Mouse (Mus musculus) thymus, postnatal 4 days (tissue): ENCODE measurements around the gene Dcakd.

ENCODE experiments used
- DNase-seq: peaks from one replicate; pipeline ENCODE4 v3.0.0; 2021

The Dcakd gene

DNA sequence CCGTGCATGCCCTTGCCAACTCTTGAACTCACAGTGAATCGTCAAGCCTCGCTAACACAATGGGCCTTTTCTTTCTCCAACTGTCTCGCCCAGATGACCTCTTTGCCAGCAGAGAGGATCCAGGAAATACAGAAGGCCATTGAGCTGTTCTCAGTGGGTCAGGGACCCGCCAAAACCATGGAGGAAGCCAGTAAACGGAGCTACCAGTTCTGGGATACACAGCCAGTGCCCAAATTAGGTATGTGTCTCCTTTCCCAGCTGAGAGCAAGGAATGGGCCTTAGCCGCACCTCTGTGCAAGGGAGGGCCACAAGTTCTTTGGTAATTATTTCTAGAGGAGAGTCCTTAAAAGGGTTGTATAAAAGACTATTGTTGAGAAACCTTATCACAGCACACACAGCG, 18.2 kb upstream of the Dcakd start:
- DNase-seq, result no peak

DNA sequence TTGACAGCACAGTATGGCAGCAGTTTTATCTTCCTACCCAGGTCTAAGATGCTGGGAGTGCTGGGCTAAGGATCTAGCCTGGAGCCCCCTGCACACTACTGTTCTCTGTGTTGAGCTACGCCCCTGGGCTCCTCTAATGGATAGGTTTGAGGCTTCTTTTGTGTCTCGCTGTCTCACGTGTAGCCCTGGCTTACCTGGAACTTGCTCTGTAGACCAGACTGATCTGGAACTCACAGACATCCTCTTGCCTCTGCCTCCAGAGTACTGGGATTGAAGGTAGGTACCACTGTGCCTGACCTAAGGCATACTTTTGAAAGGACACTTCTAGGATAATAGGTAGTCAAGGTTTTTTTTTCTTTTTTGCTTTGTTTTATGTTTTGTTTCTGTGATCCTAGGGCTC, 15.8 kb upstream of the Dcakd start:
- no peak for DNase-seq

DNA sequence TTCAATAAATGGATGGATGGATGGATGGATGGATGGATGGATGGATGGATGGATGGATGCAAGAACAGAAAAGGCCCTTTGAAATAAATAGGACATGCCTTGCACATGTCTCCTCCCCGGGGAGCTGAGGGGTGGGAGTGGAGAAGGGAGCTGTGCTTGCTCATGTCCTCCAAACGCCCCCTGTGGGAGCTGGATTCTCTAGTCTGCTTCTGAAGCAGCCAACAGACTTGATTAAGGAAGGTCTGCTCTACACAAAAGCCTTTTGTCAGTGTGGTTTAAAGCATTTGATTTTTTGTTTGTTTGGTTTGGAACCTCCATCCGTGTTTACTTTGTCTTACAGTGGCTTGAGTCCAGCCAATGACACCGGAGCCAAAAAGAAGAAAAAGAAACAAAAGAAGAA, 14.7 kb upstream of the Dcakd start:
- no peak for DNase-seq

DNA sequence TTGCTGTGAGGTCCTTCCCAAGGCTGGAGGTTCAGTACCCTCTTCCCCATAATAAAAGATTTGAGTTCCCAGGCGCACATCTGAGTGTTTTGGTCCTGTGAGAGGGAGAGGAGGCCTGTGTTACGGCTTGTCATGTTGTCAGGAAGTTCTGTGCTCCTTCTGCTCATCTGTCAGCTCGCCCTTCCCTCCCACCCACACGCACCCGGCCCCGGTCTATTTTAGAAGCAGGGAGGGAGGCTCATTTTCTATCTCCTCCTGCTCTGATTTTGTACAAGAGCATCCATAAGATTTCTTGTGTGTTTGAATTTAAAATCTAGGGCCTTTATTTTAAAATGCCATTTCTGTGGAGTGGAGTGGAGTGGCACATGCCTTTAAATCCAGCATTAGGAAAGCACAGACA, 9.9 kb upstream of the Dcakd start:
- no peak for DNase-seq

DNA sequence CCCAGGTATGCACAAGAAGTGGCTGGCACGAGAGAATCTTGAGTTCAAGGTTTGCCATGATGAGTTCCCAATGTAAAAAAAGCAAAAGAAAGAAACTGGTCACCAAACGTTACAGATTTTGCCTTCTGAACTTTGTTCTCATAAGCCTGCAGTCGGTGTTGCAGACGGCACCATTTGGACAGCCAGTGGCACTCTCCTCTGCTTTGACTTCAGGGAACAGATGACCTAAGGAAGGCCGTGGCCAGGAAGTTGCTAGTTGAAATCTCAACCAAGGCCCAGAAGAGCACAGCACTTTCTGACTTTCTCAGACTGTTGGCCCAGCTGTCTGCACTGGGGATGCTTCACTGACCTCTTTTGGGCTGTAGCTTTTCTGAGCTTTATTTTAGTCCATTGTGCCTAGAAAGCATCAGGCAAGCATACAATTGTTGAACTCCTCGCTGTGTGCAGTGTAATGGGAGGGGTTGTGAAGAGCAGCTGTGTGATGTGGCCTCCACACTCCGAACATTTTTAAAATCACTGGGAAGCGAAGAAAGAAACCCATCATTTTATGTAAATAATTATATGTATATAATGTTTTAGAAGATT, 8.8 kb upstream of the Dcakd start:
- DNase-seq, result no peak

DNA sequence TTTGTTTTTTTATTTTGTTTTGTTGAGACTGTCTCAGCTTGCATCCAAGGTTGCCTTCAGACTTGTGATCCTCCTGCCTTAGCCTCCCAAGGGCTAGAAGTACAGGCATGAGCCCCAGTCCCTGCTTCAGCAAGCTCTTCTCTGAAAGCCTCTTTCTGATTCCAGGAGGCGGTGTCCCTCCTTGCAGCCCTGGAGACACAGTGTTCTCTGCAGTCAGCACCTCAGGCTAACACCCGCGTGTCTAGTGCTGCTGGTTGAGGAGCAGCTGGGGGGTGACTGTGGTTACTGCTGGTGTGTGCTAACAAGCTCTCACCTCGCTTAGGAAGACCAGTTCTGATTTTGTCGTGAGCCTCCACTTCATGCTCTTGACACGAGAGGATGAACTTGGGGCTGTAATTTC, 6.9 kb upstream of the Dcakd start:
- no peak for DNase-seq

DNA sequence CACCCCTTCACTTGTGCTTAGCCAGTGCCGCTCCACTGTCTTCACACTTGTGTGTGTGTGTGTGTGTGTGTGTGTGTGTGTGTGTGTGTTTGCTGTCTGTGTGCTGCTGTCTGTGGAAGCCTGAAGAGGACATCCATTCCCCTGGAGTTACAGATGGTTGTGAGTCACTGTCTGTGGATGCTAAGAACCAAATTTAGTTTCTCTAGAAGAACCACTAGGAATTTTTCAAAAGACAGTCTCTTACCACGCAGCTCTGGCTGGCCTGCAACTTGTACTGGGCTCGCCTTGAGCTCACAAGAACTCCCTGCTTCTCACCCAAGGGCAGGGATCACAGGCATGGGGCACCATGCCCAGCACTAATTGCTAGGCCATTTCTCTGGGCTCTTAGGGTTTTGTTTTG, 4.9 kb upstream of the Dcakd start:
- DNase-seq, result no peak

DNA sequence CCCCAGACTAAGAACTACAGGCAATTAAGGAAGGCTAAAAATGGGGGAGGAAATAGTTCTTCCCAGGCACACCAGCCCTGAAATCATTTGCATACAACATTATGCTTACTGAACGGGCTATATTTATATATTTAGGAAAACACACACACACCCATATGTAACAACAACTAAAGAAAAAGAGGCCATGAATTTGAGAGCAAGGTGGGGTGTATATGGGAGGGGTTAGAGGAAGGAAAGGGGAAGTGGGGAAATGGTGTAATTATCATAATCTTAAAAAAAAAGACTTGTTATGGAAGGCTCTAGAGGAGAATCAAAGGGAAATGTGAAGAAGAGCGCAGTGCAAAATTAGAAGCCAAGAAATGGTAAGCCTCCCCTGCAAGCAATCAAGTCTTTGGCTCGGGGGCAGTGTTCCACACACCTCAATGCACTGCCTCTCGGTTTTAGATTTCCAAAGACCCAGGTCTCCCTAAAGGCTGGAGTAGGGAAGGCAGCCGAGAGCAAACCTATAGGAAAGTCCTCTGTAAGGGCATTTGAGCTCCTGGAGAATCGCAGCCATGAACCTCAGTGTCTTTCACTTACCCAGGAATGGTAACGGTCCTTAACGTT, 460 bp downstream of the Dcakd start:
- no peak for DNase-seq

DNA sequence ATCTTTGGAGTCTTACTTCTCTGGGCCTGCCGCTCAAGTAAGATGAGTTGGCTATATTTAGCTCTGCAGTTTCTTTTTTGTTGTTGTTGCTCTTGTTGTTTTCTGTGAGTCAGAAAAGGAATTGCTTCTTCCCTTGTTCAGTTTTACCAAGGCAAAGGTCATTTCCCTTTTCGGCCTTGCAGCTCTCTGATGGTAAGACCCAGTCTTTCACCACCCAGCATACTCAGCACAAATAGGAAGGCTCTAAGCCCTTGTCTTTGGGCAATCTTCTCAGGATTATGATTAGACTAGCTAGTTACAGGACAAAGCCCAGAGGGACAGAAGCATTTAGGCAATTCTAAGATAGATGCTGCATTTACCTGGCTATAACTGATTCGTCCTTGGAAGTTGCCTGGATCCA, 1.2 kb downstream of the Dcakd start:
- DNase-seq, result no peak

DNA sequence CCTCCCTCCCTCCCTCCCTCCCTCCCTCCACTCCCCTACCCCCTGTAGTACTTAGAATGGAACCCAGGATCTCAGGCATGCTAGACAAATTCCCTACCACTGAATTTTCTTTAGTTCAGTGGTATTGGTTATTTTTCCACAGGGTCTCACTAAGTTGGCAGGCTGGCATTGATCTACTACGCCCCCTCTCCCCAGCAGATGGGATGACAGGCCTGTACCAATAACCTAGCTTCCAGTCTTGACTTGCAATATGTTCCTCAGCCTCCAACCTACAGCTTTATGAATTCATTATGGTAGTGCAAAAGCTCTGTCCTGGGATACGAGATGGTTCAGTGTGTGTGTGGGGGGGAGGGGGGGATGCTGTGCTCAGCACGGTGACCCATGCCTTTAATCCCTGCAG, 4.2 kb downstream of the Dcakd start:
- DNase-seq, result no peak

DNA sequence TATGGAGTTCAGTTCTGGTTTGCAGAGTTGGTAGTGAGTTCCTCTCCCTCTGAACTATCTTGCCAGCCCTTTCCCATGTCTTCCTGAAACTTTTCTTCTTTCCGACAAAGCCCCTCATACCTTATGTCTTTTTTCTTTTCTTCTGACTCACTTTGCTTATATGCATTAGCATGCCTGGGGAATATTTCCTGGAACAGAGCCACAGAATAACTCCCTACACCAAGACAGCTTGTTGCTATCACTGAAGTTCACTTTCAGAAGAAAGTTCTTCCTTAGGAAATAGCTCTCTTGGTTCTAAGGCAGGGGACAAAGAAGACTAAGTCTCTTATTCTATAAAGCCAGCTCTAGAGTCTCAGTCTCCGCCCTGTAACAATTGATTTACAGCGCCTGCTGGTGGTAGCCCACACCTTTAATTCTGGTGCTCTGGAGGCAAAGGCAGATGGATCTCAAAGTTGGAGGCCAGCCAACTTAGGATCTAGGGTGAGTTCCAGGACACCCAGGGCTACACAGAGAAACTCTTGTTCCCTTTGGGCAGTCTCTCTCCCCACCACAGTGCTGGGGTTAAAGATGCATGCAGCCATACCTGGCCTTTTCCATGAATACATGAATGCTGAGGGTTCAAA, 7.3 kb downstream of the Dcakd start:
- peak; percentile 33 for DNase-seq

DNA sequence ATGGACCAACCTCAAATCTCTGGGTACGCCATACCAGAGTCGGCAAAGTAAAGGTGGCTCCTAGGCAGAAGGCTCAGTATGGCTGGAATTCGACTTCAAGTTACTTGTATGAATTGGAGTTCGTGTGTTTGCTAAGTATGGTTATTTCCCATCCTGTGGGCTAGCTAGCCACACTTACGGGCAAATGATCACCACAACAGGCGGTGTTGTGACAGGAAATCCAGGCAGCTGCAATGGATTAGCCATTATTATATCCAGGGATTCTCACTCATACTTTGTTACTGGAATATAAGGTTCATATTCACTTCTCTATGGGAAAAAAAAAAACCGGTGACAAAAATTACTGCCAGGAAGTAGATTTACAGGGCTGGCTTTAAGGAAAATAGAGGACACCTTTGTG, 8.8 kb downstream of the Dcakd start:
- DNase-seq, result no peak

DNA sequence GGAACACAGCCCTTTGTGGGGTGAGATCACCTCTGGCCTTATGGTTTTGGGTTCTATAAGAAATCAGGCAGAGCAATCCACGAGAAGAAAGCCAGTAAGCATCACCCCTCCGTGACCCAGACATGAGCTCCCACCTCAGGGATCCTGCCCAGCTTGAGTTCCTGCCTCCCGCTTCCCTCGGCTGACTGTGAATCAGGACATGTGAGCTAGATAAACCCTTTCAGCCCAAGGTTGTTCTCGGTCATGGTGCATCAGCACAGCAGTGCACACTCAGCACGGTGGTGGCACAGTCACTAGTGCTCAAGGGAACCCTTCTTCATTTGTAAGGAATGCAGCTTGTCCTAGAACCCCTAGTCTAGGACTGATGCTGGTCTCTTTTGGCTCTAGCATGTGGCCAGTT, 9.3 kb downstream of the Dcakd start:
- no peak for DNase-seq

DNA sequence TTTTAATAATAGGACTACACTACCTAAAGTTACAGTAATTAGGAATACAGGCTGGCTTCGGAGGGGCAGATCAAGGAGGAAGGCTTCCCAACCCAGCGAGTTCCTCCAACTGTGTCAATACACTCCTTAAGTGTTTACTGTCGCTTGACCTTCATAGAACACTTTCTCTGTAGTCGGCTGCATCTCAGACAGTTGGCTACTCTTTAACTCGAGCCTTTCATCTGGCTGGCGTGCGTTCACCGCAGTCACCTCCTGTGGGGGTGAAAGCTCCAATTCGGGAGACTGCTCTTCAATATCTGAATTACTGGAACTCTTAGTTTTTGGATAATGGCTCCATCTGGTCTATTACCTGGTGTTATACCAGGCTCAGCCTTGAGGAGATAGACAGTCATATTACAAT, 10.5 kb downstream of the Dcakd start:
- no peak for DNase-seq

DNA sequence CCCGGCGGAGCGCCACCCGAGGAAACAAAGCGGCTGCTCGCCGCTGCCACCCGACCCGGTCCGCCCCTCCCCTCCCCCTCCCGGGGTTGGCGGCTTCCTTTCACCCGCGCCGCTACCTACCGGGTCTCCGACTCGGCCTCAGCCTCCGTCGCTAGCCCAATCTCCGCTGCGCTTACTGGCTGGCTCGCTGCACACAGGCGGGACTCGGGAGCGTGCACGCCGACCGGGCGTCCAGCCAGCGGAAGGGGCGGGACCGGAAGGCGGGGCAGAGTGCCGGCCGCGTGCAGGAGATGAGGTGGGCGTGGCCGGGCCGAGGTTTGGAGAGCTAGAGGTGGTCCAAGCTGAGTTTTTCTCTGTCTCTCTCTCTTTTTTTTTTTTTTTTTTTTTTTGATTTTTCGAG, 11.2 kb downstream of the Dcakd start:
- DNase-seq, result peak; percentile 97

DNA sequence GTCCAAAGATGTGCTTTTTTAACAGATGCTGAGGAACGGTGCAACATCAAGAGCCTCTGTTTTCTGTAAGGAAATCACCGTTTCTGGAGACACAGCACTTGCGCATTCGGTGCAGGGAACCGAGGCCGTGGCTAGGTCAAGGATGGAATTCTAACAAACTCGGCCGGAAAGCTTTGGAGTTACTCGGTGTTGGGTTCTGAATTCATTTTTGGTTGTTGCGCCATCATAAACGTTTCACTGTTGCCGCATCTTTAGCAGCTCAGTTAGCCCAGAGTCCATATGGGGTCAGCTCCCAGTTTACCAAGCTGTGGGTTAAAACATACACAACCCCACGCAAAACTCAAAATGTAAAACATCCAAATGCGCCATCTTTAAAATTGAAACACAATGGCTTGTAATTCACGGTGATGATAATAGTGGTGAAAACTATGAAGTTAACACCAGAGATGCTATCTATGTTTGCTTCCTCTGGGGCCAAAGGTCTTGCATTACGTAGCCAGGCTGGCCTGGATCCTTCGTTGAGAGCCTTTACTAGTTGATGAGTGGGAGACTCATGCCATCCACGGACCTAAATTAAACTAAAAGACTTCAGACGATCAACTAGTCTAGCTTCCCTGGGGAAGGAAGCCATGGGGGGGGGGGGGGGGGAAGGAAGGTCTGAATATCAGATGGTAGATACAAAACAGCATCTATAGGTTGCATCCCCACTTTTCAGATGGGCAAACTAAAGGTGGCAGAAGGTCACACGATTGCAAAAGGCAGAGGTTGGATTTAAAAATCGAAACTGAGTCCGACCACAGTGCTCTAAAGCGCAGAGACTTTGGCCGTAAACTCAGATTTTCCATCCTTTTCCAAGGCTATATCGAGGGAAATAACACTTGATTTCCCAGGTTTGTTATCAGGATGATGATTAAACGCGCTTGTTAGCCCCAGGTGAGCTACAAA, 12.0 kb downstream of the Dcakd start:
- no peak for DNase-seq

DNA sequence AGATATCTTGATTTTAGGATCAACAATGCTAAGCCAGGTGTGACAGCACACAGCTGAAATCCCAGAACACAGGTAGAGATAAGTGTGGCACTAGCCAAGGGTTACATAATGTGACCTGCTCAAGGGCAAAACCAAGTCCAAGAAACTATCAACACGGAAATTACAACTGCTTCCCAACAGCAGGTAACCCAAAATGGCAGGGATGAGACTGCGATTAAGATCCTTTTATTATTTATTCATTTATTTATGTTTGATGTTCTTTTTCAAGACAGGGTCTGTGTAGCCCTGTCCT, 17.0 kb downstream of the Dcakd start:
- DNase-seq, result no peak

DNA sequence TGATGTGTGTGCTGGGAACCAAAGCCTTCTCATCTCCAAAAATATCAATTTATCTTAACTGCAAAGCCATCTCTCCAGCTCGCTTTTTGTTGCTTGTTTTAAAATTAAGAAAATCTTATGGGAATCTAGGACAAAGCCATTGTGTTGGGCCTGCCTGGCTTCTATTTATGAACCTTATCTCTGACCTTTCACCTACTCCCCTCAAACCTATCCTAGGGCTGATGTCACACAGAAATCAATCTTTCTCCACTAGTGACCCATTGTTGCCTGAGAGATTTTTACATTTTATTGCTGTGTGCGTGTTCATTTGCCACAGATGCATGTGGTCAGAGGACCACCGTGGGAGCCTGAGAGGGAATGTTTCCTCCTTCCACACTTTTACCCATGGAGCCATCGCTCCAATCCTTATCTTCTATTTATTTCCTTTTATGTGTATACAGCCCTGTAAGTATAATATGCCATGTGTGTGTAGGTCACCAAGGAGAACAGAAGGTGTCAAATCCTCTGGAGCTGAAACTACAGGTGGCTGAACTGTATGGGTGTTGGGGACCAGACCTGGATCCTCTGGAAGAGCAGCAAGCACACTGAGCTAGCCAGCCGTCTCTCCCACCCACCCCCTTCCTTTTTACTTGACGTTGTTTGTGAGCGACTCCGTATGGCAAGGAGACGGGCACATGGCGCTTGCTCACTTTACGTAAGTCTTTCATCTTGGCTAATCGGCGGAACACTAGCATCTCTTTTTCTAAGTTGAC, 17.5 kb downstream of the Dcakd start:
- DNase-seq, result no peak

DNA sequence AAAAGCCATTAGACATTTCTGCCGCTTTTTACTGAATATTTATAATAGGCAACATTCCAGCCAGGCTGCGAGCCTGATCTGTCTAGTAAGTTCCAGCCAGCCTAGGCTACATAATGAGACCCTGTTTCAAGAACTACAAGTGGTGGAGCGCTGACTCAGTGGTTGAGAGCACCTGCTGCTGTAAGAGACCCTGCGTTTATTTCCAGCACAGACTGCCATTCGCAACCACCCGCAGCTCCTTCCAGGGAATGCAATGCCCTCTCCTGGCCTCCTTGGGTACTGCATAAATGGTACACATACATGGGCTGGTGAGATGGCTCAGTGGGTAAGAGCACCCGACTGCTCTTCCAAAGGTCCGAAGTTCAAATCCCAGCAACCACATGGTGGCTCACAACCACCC, 18.9 kb downstream of the Dcakd start:
- peak; percentile 69 for DNase-seq

DNA sequence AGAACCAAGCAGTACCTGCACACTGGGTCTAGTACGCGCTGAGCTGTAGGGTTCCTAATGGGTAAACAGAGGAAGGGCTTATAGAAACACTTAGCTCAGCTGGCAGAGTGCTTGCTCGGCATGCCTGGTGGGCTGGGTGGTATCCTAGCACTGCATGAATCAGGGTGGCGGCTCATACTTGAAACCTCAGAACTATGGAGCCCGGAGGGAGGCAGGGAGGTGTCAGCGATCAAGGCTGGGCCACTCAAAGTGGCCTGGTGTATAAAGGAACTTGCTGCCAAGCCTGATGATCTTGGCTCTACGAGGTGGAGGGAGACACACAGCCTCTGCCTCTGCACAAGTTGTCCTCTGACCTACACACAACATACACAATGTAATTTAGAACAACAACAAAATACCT, 19.6 kb downstream of the Dcakd start:
- DNase-seq, result no peak

DNA sequence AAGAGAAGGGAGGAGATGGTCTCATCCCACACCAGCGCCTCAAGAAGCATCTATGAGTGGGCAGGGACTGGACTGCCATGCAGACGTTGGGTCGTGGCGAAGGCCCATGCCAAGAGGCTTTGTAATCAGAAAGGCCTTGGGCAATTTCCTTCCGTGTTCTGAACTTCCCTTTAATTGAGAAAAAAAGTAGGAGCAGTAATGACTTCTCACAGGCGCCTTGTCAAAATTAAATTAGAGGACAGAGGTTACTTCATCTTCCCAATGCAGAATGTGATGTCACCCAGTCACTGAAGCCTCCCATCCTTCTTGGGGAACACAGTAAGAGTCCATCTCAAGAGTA, 21.2 kb downstream of the Dcakd start:
- DNase-seq, result no peak

DNA sequence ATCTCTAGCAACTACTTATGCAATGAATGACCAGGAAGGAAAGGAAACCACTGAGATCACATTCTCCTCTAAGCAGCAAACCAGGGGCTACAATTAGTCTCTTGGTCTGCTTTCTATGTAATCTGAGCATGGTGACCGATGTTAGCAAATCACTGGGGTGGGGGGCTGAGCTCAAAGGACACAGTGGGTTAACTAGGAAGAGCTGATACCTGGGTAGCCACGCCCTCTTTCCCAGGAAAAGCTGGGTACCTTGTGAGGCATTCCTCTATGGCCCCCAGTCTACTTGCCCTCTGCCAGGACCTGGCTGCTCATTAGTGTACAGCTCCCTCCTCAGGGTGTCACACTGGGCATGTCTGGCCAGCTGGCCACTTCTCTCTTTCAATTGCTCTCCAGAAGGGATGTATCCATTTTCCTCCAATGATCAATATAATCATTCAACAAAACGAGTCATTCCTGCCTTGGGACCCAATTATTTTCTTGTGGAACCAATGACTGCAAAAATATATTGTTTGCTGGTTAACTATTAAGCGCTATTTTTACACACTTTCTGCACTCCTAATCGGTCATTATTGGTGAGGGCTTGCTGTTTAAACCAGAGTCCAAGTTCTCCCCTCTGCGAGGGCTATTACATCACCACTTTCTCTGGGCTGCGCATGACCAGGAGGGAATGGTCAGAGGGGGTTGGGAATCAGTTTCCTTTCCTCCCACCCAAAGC, 21.7 kb downstream of the Dcakd start:
- DNase-seq, result no peak
